Mouse (Mus musculus) midbrain, embryonic 12.5 days (tissue): ENCODE measurements around the gene Col23a1. TPM values are rescaled to one million over a fixed set of nuclear protein-coding genes. Genes with fewer than 3 reads are reported as not detected.
A peak's percentile ranks its signal among the peaks of the same experiment; 100 is the strongest.

Experiments
- ATAC-seq: fragments of 200-750 bp; cut with Nextera tagmentation; 2 replicates; pipeline ENCODE4 v1.8.0; 2017; ENCODE audit warnings: low read depth, moderate TSS enrichment, moderate library complexity; ENCODE audit not compliant: low FRiP score
- H3K27ac ChIP-seq: fragments of 300-500 bp; sonication (generic); replicated peaks from 2 replicates; pipeline ENCODE4 v1.5.1; 2016; ENCODE audit warnings: mild to moderate bottlenecking
- H3K27me3 ChIP-seq: fragments of 300-500 bp; sonication (generic); 2 replicates; pipeline ENCODE4 v1.6.1; 2016; ENCODE audit warnings: mild to moderate bottlenecking
- H3K36me3 ChIP-seq: fragments of 300-500 bp; sonication (generic); 2 replicates; pipeline ENCODE4 v1.6.1; 2016
- H3K4me1 ChIP-seq: fragments of 300-500 bp; sonication (generic); 2 replicates; pipeline ENCODE4 v1.6.1; 2016
- H3K4me2 ChIP-seq: fragments of 300-500 bp; sonication (generic); replicated peaks from 2 replicates; pipeline ENCODE4 v1.6.1; 2016; ENCODE audit warnings: mild to moderate bottlenecking, moderate library complexity
- H3K4me3 ChIP-seq: fragments of 300-500 bp; sonication (generic); 2 replicates; pipeline ENCODE4 v1.5.1; 2016; ENCODE audit warnings: mild to moderate bottlenecking
- H3K9ac ChIP-seq: fragments of 300-500 bp; sonication (generic); replicated peaks from 2 replicates; pipeline ENCODE4 v1.6.1; 2016; ENCODE audit warnings: mild to moderate bottlenecking, moderate library complexity
- H3K9me3 ChIP-seq: fragments of 300-500 bp; sonication (generic); 2 replicates; pipeline ENCODE4 v1.6.1; 2016; ENCODE audit warnings: mild to moderate bottlenecking
- WGBS: fragments of 180-500 bp; shearing (Covaris S2); methylation state at CpG from one replicate; pipeline ENCODE4 v1.1.7; 2016; 5-methylcytosine and 5-hydroxymethylcytosine counted together
- polyA plus RNA-seq: library from polyadenylated mRNA; unstranded; fragments of >200 nt; fragmentation: Nextera tagmentation; extraction: Ambion mirVana; gene quantifications from 2 replicates; pipeline ENCODE4 v1.2.1, GENCODE M21; 2016

The Col23a1 gene
- polyA plus RNA-seq, 1 experiment from 2014 or later = 18.3 TPM

- no peak overlapping the region for H3K9ac ChIP-seq
- WGBS = 30% methylated on average over 2 of the region's 2 CpGs
These were observed 244.6 kb downstream of the Col23a1 start for GRCm38 (mm10) chr11:51534314-51534713.

GRCm38 (mm10) chr11:51538388-51538787 is 248.7 kb downstream of the Col23a1 start:
- no peaks in the 10 kb centered on the region for H3K9me3 ChIP-seq
- H3K4me3 ChIP-seq = no peak overlapping the region
- no peak for ATAC-seq
- 40% methylated on average over 7 of the region's 7 CpGs for WGBS
- H3K27me3 ChIP-seq = peaks cover 7% of the 10 kb centered on the region; the same call in 1 of the 2 replicates
- no peaks in the 10 kb centered on the region for H3K36me3 ChIP-seq
- H3K27ac ChIP-seq = no peak overlapping the region
- H3K4me1 ChIP-seq = peaks cover 10% of the 10 kb centered on the region; the same call in 1 of the 2 replicates
- no peak overlapping the region for H3K4me2 ChIP-seq
- no peak overlapping the region for H3K9ac ChIP-seq

More at GRCm38 (mm10) chr11:51534314-51534713, 244.6 kb downstream of the Col23a1 start:
- H3K4me3 ChIP-seq = no peak overlapping the region
- H3K27me3 ChIP-seq = peaks cover 7% of the 10 kb centered on the region; the same call in 1 of the 2 replicates
- ATAC-seq = no peak
- peaks cover 6% of the 10 kb centered on the region; the same call in 1 of the 2 replicates for H3K4me1 ChIP-seq
- no peak overlapping the region for H3K27ac ChIP-seq
- H3K36me3 ChIP-seq = no peaks in the 10 kb centered on the region
- H3K9me3 ChIP-seq = no peaks in the 10 kb centered on the region
- no peak overlapping the region for H3K4me2 ChIP-seq

GRCm38 (mm10) chr11:51538919-51539758 is 249.4 kb downstream of the Col23a1 start:
- WGBS = 59% methylated on average over 13 of the region's 13 CpGs
- Histone ChIP-seq H3K4me1 (peaks cover 13% of the 10 kb centered on the region), H3K27ac (no peak overlapping the region), H3K9me3 (no peaks in the 10 kb centered on the region), H3K27me3 (peaks cover 7% of the 10 kb centered on the region; the same call in 1 of the 2 replicates), H3K4me2 (no peak overlapping the region), H3K36me3 (no peaks in the 10 kb centered on the region), H3K4me3 (no peak overlapping the region), H3K9ac (no peak overlapping the region)
- peak; percentile 68 for ATAC-seq

GRCm38 (mm10) chr11:51539759-51540282 is 250.1 kb downstream of the Col23a1 start:
- Histone ChIP-seq H3K4me2 (no peak overlapping the region), H3K9ac (no peak overlapping the region), H3K27ac (no peak overlapping the region), H3K36me3 (no peaks in the 10 kb centered on the region), H3K4me3 (no peak overlapping the region), H3K9me3 (no peaks in the 10 kb centered on the region), H3K4me1 (peaks cover 13% of the 10 kb centered on the region), H3K27me3 (peaks cover 7% of the 10 kb centered on the region; the same call in 1 of the 2 replicates)
- ATAC-seq = peak; percentile 70
- 14% methylated on average over 10 of the region's 10 CpGs for WGBS

GRCm38 (mm10) chr11:51542424-51542823 is 252.7 kb downstream of the Col23a1 start:
- H3K9ac ChIP-seq = no peak overlapping the region
- no peak overlapping the region for H3K27ac ChIP-seq
- no peaks in the 10 kb centered on the region for H3K9me3 ChIP-seq
- WGBS = 64% methylated on average over 9 of the region's 9 CpGs
- no peaks in the 10 kb centered on the region for H3K27me3 ChIP-seq
- no peaks in the 10 kb centered on the region for H3K36me3 ChIP-seq
- no peak for ATAC-seq
- H3K4me2 ChIP-seq = no peak overlapping the region
- H3K4me3 ChIP-seq = no peak overlapping the region
- peaks cover 13% of the 10 kb centered on the region for H3K4me1 ChIP-seq

- Histone ChIP-seq H3K4me3 (no peak overlapping the region), H3K4me1 (peaks cover 11% of the 10 kb centered on the region)
- no peak for ATAC-seq
These were observed 253.8 kb downstream of the Col23a1 start for GRCm38 (mm10) chr11:51543487-51544050.

GRCm38 (mm10) chr11:51544413-51544812 is 254.7 kb downstream of the Col23a1 start:
- no peak for ATAC-seq

More at GRCm38 (mm10) chr11:51543487-51544050, 253.8 kb downstream of the Col23a1 start:
- no peaks in the 10 kb centered on the region for H3K27me3 ChIP-seq
- no peaks in the 10 kb centered on the region for H3K9me3 ChIP-seq
- no peaks in the 10 kb centered on the region for H3K36me3 ChIP-seq
- H3K27ac ChIP-seq = 0 out of 2 replicates have a peak overlapping the region, but pooled peaks have one; percentile 46
- no peak overlapping the region for H3K9ac ChIP-seq
- WGBS = 27% methylated on average over 7 of the region's 7 CpGs
- no peak overlapping the region for H3K4me2 ChIP-seq

GRCm38 (mm10) chr11:51545811-51546210 is 256.1 kb downstream of the Col23a1 start:
- Histone ChIP-seq H3K36me3 (no peaks in the 10 kb centered on the region), H3K27ac (no peak overlapping the region), H3K4me3 (no peak overlapping the region), H3K4me2 (no peak overlapping the region), H3K9me3 (no peaks in the 10 kb centered on the region), H3K4me1 (peaks cover 5% of the 10 kb centered on the region; the same call in 1 of the 2 replicates), H3K27me3 (no peaks in the 10 kb centered on the region), H3K9ac (no peak overlapping the region)
- no peak for ATAC-seq
- WGBS = 69% methylated on average over 4 of the region's 4 CpGs

More at GRCm38 (mm10) chr11:51544413-51544812, 254.7 kb downstream of the Col23a1 start:
- no peak overlapping the region for H3K9ac ChIP-seq
- WGBS = 60% methylated on average over 2 of the region's 2 CpGs
- H3K27me3 ChIP-seq = no peaks in the 10 kb centered on the region
- H3K4me3 ChIP-seq = no peak overlapping the region
- H3K9me3 ChIP-seq = no peaks in the 10 kb centered on the region
- no peaks in the 10 kb centered on the region for H3K36me3 ChIP-seq
- H3K4me2 ChIP-seq = no peak overlapping the region
- no peak overlapping the region for H3K27ac ChIP-seq
- H3K4me1 ChIP-seq = peaks cover 6% of the 10 kb centered on the region; the same call in 1 of the 2 replicates

- Histone ChIP-seq H3K4me1 (no peaks in the 10 kb centered on the region), H3K27ac (no peak overlapping the region), H3K36me3 (no peaks in the 10 kb centered on the region), H3K9ac (no peak overlapping the region), H3K4me3 (no peak overlapping the region), H3K27me3 (no peaks in the 10 kb centered on the region), H3K4me2 (no peak overlapping the region), H3K9me3 (no peaks in the 10 kb centered on the region)
- whole genome bisulfite sequencing = 84% methylated on average over 5 of the region's 5 CpGs
- ATAC-seq = no peak
These were observed 261.5 kb downstream of the Col23a1 start for GRCm38 (mm10) chr11:51551253-51551652.

GRCm38 (mm10) chr11:51552091-51552490 is 262.4 kb downstream of the Col23a1 start:
- H3K36me3 ChIP-seq = no peaks in the 10 kb centered on the region
- no peak overlapping the region for H3K4me2 ChIP-seq
- H3K4me1 ChIP-seq = no peaks in the 10 kb centered on the region
- no peak for ATAC-seq
- H3K27me3 ChIP-seq = no peaks in the 10 kb centered on the region
- WGBS = 55% methylated on average over 3 of the region's 3 CpGs
- H3K27ac ChIP-seq = no peak overlapping the region
- no peaks in the 10 kb centered on the region for H3K9me3 ChIP-seq
- H3K9ac ChIP-seq = no peak overlapping the region
- no peak overlapping the region for H3K4me3 ChIP-seq

GRCm38 (mm10) chr11:51554590-51554989 is 264.9 kb downstream of the Col23a1 start:
- Histone ChIP-seq H3K9me3 (no peaks in the 10 kb centered on the region), H3K27ac (no peak overlapping the region), H3K27me3 (no peaks in the 10 kb centered on the region), H3K9ac (no peak overlapping the region), H3K36me3 (no peaks in the 10 kb centered on the region), H3K4me3 (no peak overlapping the region), H3K4me1 (no peaks in the 10 kb centered on the region), H3K4me2 (no peak overlapping the region)
- WGBS = 76% methylated on average over 9 of the region's 10 CpGs
- no peak for ATAC-seq

- Histone ChIP-seq H3K36me3 (no peaks in the 10 kb centered on the region), H3K4me1 (no peaks in the 10 kb centered on the region), H3K4me3 (no peak overlapping the region), H3K4me2 (no peak overlapping the region), H3K9me3 (no peaks in the 10 kb centered on the region), H3K27ac (no peak overlapping the region), H3K27me3 (no peaks in the 10 kb centered on the region), H3K9ac (no peak overlapping the region)
- ATAC-seq = no peak
- WGBS = 59% methylated on average over 2 of the region's 2 CpGs
These were observed 265.3 kb downstream of the Col23a1 start for GRCm38 (mm10) chr11:51555066-51555465.
